Mouse (Mus musculus) lung, embryonic 14.5 days (tissue): ENCODE measurements at regions not wholly inside any gene's neighbourhood (a gene's known extent, or its start where the extent isn't known, plus 50 kb on each side); places are given as distances from the start of the nearest gene placed in this dataset.

Source experiments
- ATAC-seq: fragments of 200-750 bp; cut with Nextera tagmentation; 2 replicates; pipeline ENCODE4 v1.8.0; 2017; ENCODE audit warnings: mild to moderate bottlenecking, moderate TSS enrichment, moderate library complexity; ENCODE audit not compliant: insufficient read depth
- DNase-seq: peaks from one replicate; pipeline ENCODE4 v3.0.0-alpha.2; 2015
- H3K27ac ChIP-seq: fragments of 300-500 bp; sonication (generic); 2 replicates; pipeline ENCODE4 v1.5.1; 2014; ENCODE audit warnings: low read depth, mild to moderate bottlenecking, moderate library complexity
- H3K27me3 ChIP-seq: fragments of 300-500 bp; sonication (generic); 2 replicates; pipeline ENCODE4 v1.6.1; 2014; ENCODE audit warnings: low read length, control low read depth; ENCODE audit not compliant: insufficient read depth
- H3K36me3 ChIP-seq: fragments of 300-500 bp; sonication (generic); 2 replicates; pipeline ENCODE4 v1.6.1; 2014; ENCODE audit warnings: control low read depth; ENCODE audit not compliant: insufficient read depth
- H3K4me1 ChIP-seq: fragments of 300-500 bp; sonication (generic); 2 replicates; pipeline ENCODE4 v1.6.1; 2014; ENCODE audit warnings: antibody characterized with exemption, control low read depth; ENCODE audit not compliant: insufficient read depth
- H3K4me2 ChIP-seq: fragments of 300-500 bp; sonication (generic); 2 replicates; pipeline ENCODE4 v1.6.1; 2014; ENCODE audit warnings: mild to moderate bottlenecking
- H3K4me3 ChIP-seq: fragments of 300-500 bp; sonication (generic); 2 replicates; pipeline ENCODE4 v1.5.1; 2014; ENCODE audit warnings: low read depth, low read length
- H3K9ac ChIP-seq: fragments of 300-500 bp; sonication (generic); 2 replicates; pipeline ENCODE4 v1.6.1; 2014
- H3K9me3 ChIP-seq: fragments of 300-500 bp; sonication (generic); 2 replicates; pipeline ENCODE4 v1.6.1; 2016; ENCODE audit warnings: low read depth, low read length, control low read depth
- CTCF ChIP-seq: IDR thresholded peaks from 2 replicates; pipeline ENCODE4 v1.5.1; 2016; ENCODE audit warnings: antibody characterized with exemption, low read depth
- WGBS: fragments of 180-500 bp; shearing (Covaris S2); extraction: QIAGEN DNeasy Blood & Tissue Kit; methylation state at CpG from one replicate; pipeline ENCODE4 v1.1.7; 2014; 5-methylcytosine and 5-hydroxymethylcytosine counted together

DNA sequence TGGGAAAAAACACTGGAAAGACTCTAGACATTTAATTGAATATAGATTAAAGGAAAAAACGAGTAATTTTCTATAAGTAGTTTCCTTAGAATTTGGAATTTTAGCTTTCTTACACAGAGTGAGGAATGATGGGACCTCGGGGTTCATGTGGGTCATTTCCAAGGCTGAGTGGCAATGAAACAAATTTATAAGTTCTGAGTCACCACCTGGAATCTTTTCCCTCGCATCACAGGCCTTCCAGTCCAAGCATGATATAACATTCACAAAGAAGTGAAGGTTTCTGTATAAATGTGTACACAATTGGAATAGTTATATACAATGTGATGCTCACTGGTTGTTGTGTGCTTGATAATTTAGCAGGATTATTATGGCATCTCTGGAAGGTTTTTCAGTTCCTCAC lies 227.3 kb downstream of the Fat4 start:
- Histone ChIP-seq H3K4me2 (no peak overlapping the region), H3K27ac (no peak overlapping the region), H3K4me3 (no peak overlapping the region), H3K36me3 (no peaks in the 10 kb centered on the region), H3K9ac (no peak overlapping the region), H3K9me3 (0 out of 2 replicates have a peak, but pooled peaks cover 3% of the 10 kb centered on the region), H3K4me1 (no peaks in the 10 kb centered on the region), H3K27me3 (no peaks in the 10 kb centered on the region)
- no peak for DNase-seq
- no peak for ATAC-seq
- WGBS: 66% methylated on average over 3 of the region's 3 CpGs
- no peak for TF ChIP-seq CTCF

DNA sequence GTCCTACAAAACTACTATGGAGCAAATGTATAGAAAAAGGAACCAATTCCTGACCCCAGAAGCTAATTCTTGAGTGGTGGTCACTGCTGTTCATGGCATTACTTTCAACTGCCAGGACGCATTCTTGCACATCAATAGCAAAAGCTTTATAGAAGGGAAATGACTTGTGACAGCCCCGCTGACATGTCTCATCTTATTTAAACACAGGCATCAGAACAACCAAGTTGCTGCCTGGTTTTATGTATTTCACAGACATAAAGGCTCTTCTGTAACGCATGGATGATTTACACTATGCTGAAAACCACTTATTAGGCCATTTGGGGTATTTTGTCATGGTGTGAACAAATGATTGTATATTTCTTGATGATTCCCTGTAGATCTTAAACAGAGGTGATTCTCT lies 228.1 kb downstream of the Fat4 start:
- WGBS: 67% methylated on average over 3 of the region's 3 CpGs
- Histone ChIP-seq H3K9me3 (0 out of 2 replicates have a peak, but pooled peaks cover 3% of the 10 kb centered on the region), H3K27me3 (no peaks in the 10 kb centered on the region), H3K4me1 (no peaks in the 10 kb centered on the region), H3K9ac (no peak overlapping the region), H3K27ac (no peak overlapping the region), H3K4me3 (no peak overlapping the region), H3K36me3 (no peaks in the 10 kb centered on the region), H3K4me2 (no peak overlapping the region)
- TF ChIP-seq CTCF: no peak
- DNase-seq: no peak
- no peak for ATAC-seq

DNA sequence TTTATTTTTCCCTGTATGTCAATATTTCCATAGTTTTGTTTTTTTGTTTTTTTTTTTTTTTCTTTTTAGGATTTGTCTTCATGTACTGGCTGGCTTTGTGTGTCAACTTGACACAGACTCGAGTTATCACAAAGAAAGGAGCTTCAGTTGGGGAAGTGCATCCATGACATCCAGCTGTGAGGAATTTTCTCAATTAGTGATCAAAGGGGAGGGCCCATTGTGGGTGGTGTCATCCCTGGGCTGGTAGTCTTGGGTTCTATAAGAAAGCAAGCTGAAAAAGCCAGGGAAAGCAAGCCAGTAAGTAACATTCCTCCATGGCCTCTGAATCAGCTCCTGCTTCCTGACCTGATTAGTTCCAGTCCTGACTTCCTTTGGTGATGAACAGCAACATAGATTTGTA lies 228.7 kb downstream of the Fat4 start:
- Histone ChIP-seq H3K9ac (no peak overlapping the region), H3K27me3 (no peaks in the 10 kb centered on the region), H3K4me2 (no peak overlapping the region), H3K36me3 (no peaks in the 10 kb centered on the region), H3K4me3 (no peak overlapping the region), H3K9me3 (0 out of 2 replicates have a peak, but pooled peaks cover 3% of the 10 kb centered on the region), H3K27ac (no peak overlapping the region), H3K4me1 (no peaks in the 10 kb centered on the region)
- 35% methylated on average over 1 of the region's 1 CpGs for WGBS
- ATAC-seq (no peak), DNase-seq (no peak)
- TF ChIP-seq CTCF: no peak

DNA sequence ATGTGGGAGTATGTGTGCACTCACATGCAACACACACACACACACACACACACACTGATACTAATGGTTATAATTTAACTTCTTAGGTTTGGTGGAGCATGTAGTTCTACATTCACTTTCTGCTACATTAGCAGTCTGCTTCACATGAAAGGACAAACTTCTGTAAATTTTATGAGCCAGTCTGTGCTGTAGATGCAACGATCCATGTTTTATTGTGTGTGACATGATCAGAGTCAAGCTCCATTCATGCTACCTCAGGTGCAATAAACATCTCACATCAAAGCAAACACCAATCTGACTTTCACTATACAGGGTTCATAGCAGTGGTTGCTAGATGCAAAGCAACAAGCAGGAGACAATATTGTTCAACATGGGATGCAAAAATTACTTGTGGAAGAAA lies 235.5 kb downstream of the Fat4 start:
- no peak for DNase-seq
- WGBS: 70% methylated on average over 1 of the region's 1 CpGs
- Histone ChIP-seq H3K27ac (no peak overlapping the region), H3K36me3 (no peaks in the 10 kb centered on the region), H3K27me3 (no peaks in the 10 kb centered on the region), H3K4me3 (no peak overlapping the region), H3K9ac (no peak overlapping the region), H3K4me2 (no peak overlapping the region), H3K9me3 (no peaks in the 10 kb centered on the region), H3K4me1 (no peaks in the 10 kb centered on the region)
- no peak for TF ChIP-seq CTCF
- ATAC-seq: no peak

DNA sequence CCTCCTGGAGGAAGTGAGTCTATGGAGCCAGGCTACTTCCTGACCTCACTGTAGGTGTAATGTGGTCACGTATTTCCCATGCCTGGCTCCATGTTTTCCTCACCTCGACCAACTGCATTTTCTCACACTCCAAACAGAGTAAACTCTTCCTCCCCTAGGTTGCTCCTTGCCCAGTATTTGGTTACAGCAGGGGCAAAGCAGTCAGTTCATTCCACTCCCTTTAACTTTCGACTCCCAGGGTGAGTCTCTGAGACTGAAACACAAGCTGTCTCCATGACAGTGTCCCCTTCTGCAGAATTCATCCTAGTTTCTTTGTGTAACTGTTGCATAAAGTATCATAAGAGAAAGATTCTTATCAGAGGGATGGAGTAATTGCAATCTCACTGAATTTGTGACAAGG lies 243.8 kb downstream of the Fat4 start:
- DNase-seq (no peak), ATAC-seq (no peak)
- Histone ChIP-seq H3K36me3 (no peaks in the 10 kb centered on the region), H3K27ac (no peak overlapping the region), H3K4me2 (no peak overlapping the region), H3K4me1 (no peaks in the 10 kb centered on the region), H3K27me3 (no peaks in the 10 kb centered on the region), H3K9me3 (no peaks in the 10 kb centered on the region), H3K4me3 (no peak overlapping the region), H3K9ac (no peak overlapping the region)
- WGBS: 69% methylated on average over 3 of the region's 3 CpGs
- TF ChIP-seq CTCF: no peak

DNA sequence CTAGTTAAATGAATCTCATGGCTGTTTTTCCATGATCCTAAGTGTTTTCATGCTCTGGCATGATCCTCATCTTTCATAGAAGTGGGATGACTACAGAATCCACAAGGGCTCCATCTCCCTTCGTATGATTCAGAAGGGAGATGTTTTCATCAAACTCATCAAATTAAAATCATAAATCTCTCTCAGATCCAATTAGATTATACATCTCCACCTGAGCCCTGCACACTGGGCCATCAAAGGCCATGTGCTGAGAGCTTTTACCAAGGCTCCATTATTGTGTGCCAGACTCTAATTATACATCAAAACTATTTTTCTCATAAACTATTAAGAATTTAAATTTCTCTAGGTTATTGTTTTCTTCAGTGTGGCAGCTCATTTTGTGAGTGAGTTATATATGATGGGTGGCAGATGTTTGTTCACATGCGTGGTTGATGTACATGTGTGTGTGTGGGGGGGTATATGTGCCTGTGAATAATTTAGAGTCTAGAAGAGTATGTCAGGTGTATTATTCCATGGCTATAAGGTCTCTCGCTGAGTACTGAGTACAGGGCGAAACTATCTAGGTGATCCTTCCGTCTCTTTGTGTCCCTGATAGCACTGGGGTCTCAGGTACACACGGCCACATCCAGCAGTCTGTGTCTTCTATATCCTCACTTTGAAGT lies 278.4 kb downstream of the Fat4 start:
- H3K4me2 ChIP-seq: no peak overlapping the region
- H3K4me1 ChIP-seq: no peaks in the 10 kb centered on the region
- H3K36me3 ChIP-seq: no peaks in the 10 kb centered on the region
- 88% methylated on average over 6 of the region's 6 CpGs for WGBS
- H3K27me3 ChIP-seq: no peaks in the 10 kb centered on the region
- no peak overlapping the region for H3K9ac ChIP-seq
- ATAC-seq (no peak), DNase-seq (no peak)
- H3K9me3 ChIP-seq: no peaks in the 10 kb centered on the region
- no peak overlapping the region for H3K4me3 ChIP-seq
- no peak for TF ChIP-seq CTCF
- H3K27ac ChIP-seq: no peak overlapping the region

DNA sequence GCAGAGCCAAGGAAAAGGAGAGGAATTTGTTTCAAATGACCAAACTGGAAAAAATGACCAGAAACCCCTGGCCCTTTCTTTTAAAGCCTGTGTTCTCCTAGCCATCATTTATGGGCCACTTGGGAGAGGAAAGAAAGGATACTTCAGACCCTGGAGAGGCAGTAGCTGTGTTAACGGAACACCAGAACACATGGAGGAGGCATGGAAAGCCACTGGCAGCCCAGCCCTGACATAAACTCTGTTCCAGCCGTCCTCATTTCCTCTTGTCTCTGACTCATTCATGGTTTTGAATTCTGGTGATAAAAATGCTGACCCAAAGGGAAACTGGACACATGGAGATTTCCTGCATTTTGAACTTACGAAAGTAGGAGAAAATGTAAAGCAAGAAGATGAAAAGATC lies 295.9 kb downstream of the Fat4 start:
- Histone ChIP-seq H3K36me3 (no peaks in the 10 kb centered on the region), H3K4me1 (no peaks in the 10 kb centered on the region), H3K27ac (no peak overlapping the region), H3K27me3 (no peaks in the 10 kb centered on the region), H3K9ac (no peak overlapping the region), H3K4me2 (no peak overlapping the region), H3K4me3 (no peak overlapping the region), H3K9me3 (peaks cover 4% of the 10 kb centered on the region; the same call in 1 of the 2 replicates)
- ATAC-seq: no peak
- TF ChIP-seq CTCF: no peak
- 54% methylated on average over 3 of the region's 3 CpGs for WGBS
- peak; percentile 5 for DNase-seq
